Mouse (Mus musculus): ENCODE results near the gene Gm10720. TPM values are rescaled to one million over a fixed set of nuclear protein-coding genes. Genes with fewer than 3 reads are reported as not detected.

The Gm10720 gene
- not detected in 2 replicates for polyA plus RNA-seq (2012; rRNA removed; ENCODE audit: low replicate concordance)

DNA sequence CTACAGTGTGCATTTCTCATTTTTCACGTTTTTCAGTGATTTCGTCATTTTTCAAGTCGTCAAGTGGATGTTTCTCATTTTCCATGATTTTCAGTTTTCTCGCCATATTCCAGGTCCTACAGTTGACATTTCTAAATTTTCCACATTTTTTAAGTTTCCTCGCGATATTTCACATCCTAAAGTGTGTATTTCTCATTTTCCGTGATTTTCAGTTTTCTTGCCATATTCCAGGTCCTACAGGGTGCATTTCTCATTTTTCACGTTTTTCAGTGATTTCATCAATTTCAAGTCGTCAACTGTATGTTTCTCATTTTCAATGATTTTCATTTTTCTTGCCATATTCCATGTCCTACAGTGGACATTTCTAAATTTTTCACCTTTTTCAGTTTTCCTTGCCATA lies at the start of gene Gm10720:
Gene Gm10720, plus strand, starts transcription at position 301 of the 400 bp plus-strand sequence.

DNA sequence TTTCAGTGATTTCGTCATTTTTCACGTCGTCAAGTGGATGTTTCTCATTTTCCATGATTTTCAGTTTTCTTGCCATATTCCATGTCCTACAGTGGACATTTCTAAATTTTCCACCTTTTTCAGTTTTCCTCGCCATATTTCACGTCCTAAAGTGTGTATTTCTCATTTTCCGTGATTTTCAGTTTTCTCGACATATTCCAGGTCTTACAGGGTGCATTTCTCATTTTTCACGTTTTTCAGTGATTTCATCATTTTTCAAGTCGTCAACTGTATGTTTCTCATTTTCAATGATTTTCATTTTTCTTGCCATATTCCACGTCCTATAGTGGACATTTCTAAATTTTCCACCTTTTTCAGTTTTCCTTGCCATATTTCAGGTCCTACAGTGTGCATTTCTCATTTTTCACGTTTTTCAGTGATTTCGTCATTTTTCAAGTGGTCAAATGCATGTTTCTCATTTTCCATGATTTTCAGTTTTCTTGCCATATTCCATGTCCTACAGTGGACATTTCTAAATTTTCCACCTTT lies 14.9 kb upstream of the Gm10720 start, which contains the start of gene Gm10722:
Gene Gm10722, plus strand, starts transcription at position 478 of the 528 bp plus-strand sequence.

DNA sequence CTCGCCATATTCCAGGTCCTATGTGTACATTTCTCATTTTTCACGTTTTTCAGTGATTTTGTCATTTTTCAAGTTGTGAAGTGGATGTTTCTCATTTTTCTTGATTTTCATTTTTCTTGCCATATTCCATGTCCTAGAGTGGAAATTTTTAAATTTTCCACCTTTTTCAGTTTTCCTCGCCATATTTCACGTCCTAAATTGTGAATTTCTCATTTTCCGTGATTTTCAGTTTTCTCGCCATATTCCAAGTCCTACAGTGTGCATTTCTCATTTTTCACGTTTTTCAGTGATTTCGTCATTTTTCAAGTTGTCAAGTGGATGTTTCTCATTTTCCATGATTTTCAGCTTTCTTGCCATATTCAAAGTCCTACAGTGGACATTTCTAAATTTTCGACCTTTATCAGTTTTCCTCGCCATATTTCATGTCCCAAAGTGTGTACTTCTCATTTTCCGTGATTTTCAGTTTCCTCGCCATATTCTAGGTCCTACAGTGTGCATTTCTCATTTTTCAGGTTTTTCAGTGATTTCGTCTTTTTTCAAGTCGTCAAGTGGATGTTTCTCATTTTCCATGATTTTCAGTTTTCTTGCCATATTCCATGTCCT lies 12.6 kb upstream of the Gm10720 start, which contains the start of gene Gm11168:
Gene Gm11168, plus strand, starts transcription at position 553 of the 603 bp plus-strand sequence.

DNA sequence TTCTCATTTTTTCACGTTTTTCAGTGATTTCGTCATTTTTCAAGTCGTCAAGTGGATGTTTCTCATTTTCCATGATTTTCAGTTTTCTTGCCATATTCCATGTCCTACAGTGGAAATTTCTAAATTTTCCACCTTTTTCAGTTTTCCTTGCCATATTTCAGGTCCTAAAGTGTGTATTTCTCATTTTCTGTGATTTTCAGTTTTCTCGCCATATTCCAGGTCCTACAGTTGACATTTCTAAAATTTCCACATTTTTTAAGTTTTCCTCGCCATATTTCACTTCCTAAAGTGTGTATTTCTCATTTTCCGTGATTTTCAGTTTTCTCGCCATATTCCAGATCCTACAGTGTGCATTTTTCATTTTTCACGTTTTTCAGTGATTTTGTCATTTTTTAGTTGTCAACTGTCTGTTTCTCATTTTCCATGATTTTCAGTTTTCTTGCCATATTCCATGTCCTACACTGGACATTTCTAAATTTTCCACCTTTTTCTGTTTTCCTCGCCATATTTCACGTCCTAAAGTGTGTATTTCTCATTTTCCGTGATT lies 2.6 kb upstream of the Gm10720 start, which contains the start of gene Gm10721:
Gene Gm10721, plus strand, starts transcription at position 408 of the 547 bp plus-strand sequence.

DNA sequence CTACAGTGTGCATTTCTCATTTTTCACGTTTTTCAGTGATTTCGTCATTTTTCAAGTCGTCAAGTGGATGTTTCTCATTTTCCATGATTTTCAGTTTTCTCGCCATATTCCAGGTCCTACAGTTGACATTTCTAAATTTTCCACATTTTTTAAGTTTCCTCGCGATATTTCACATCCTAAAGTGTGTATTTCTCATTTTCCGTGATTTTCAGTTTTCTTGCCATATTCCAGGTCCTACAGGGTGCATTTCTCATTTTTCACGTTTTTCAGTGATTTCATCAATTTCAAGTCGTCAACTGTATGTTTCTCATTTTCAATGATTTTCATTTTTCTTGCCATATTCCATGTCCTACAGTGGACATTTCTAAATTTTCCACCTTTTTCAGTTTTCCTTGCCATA lies 1.7 kb downstream of the Gm10720 start, which contains the start of gene Gm10719:
Gene Gm10719, plus strand, starts transcription at position 301 of the 400 bp plus-strand sequence.

DNA sequence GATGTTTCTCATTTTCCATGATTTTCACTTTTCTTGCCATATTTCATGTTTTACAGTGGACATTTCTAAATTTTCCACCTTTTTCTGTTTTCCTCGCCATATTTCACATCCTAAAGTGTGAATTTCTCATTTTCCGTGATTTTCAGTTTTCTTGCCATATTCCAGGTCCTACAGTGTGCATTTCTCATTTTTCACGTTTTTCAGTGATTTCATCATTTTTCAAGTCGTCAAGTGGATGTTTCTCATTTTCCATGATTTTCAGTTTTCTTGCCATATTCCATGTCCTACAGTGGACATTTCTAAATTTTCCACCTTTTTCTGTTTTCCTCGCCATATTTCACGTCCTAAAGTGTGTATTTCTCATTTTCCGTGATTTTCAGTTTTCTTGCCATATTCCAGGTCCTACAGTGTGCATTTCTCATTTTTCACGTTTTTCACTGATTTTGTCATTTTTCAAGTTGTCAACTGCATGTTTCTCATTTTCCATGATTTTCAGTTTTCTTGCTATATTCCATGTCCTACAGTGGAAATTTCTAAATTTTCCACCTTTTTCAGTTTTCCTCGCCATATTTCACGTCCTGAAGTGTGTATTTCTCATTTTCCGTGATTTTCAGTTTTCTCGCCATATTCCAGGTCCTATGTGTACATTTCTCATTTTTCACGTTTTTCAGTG lies 8.0 kb downstream of the Gm10720 start, which contains the start of gene Gm10718:
Gene Gm10718, plus strand, starts transcription at position 236 of the 673 bp plus-strand sequence.

DNA sequence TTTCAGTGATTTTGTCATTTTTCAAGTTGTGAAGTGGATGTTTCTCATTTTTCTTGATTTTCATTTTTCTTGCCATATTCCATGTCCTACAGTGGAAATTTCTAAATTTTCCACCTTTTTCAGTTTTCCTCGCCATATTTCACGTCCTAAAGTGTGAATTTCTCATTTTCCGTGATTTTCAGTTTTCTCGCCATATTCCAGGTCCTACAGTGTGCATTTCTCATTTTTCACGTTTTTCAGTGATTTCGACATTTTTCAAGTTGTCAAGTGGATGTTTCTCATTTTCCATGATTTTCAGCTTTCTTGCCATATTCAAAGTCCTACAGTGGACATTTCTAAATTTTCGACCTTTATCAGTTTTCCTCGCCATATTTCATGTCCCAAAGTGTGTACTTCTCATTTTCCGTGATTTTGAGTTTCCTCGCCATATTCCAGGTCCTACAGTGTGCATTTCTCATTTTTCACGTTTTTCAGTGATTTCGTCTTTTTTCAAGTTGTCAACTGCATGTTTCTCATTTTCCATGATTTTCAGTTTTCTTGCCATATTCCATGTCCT lies 9.5 kb downstream of the Gm10720 start, which contains the start of gene Gm10717:
Gene Gm10717, plus strand, starts transcription at position 506 of the 556 bp plus-strand sequence.

DNA sequence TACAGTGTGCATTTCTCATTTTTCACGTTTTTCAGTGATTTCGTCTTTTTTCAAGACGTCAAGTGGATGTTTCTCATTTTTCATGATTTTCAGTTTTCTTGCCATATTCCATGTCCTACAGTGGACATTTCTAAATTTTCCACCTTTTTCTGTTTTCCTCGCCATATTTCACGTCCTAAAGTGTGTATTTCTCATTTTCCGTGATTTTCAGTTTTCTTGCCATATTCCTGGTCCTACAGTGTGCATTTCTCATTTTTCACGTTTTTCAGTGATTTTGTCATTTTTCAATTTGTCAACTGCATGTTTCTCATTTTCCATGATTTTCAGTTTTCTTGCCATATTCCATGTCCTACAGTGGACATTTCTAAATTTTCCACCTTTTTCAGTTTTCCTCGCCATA lies 18.8 kb downstream of the Gm10720 start, which contains the start of gene Gm17535:
Gene Gm17535, plus strand, starts transcription at position 301 of the 400 bp plus-strand sequence.

DNA sequence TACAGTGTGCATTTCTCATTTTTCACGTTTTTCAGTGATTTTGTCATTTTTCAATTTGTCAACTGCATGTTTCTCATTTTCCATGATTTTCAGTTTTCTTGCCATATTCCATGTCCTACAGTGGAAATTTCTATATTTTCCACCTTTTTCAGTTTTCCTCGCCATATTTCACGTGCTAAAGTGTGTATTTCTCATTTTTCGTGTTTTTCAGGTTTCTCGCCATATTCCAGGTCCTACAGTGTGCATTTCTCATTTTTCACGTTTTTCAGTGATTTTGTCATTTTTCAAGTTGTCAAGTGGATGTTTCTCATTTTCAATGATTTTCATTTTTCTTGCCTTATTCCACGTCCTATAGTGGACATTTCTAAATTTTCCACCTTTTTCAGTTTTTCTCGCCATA lies 21.1 kb downstream of the Gm10720 start, which contains the start of gene Gm10715:
Gene Gm10715, plus strand, starts transcription at position 301 of the 400 bp plus-strand sequence.

Other genes starting within 250 kb of the Gm10720 start
- not detected in 2 replicates for gene Gm10722, start 14.7 kb upstream of the Gm10720 start, polyA plus RNA-seq (2012; rRNA removed; ENCODE audit: low replicate concordance)
- gene Gm11168, start 12.3 kb upstream of the Gm10720 start, polyA plus RNA-seq (2012; rRNA removed; ENCODE audit: low replicate concordance): not detected in 2 replicates
- gene Gm10721, start 2.5 kb upstream of the Gm10720 start, polyA plus RNA-seq (2012; rRNA removed; ENCODE audit: low replicate concordance): not detected in 2 replicates
- not detected in 2 replicates for gene Gm10719, start 1.8 kb downstream of the Gm10720 start, polyA plus RNA-seq (2012; rRNA removed; ENCODE audit: low replicate concordance)
- gene Gm10718, start 7.9 kb downstream of the Gm10720 start, polyA plus RNA-seq (2012; rRNA removed; ENCODE audit: low replicate concordance): not detected in 2 replicates
- not detected in 2 replicates for gene Gm10717, start 9.8 kb downstream of the Gm10720 start, polyA plus RNA-seq (2012; rRNA removed; ENCODE audit: low replicate concordance)
- not detected in 2 replicates for gene Gm17535, start 18.9 kb downstream of the Gm10720 start, polyA plus RNA-seq (2012; rRNA removed; ENCODE audit: low replicate concordance)
- not detected in 2 replicates for gene Gm10715, start 21.2 kb downstream of the Gm10720 start, polyA plus RNA-seq (2012; rRNA removed; ENCODE audit: low replicate concordance)

Measured in duodenum, adult 2 months (tissue).